Mouse (Mus musculus): ENCODE data around the gene Pygo1. TPM values are rescaled to one million over a fixed set of nuclear protein-coding genes. Genes with fewer than 3 reads are reported as not detected.

The Pygo1 gene
- 0.32 and 0.45 TPM in 2 replicates for polyA plus RNA-seq (2011; ENCODE audit: insufficient read depth, insufficient read length, low replicate concordance, missing spikeins)

GRCm38 (mm10) chr9:72925021-72925934, at the start of gene Pygo1:
Pygo1 (plus strand) TSS chr9:72925645.
- no peaks in the 10 kb centered on the region for H3K4me1 ChIP-seq (ENCODE audit: control insufficient read depth, insufficient read depth, low read length)
- WGBS: 2% methylated on average over 107 of the region's 108 CpGs
- TF ChIP-seq POLR2A (IDR thresholded peaks at IDR 0.05; ENCODE audit: borderline replicate concordance, control insufficient read depth, low read depth, low read length): no peak
- no peak for TF ChIP-seq CTCF (IDR thresholded peaks at IDR 0.05; ENCODE audit: control insufficient read depth, insufficient read depth, low read length)
- H3K4me3 ChIP-seq (replicated peaks; ENCODE audit: control insufficient read depth, low read depth, low read length): no peak within 1 kb of the TSS
- H3K27ac ChIP-seq (ENCODE audit: control insufficient read depth, insufficient read depth, low read depth, low read length, poor library complexity): no peak within 1 kb of the TSS

- Histone ChIP-seq H3K4me3 (replicated peaks; ENCODE audit: control insufficient read depth, low read depth, low read length) (no peak overlapping the region), H3K4me1 (ENCODE audit: control insufficient read depth, insufficient read depth, low read length) (no peaks in the 10 kb centered on the region), H3K27ac (ENCODE audit: control insufficient read depth, insufficient read depth, low read depth, low read length, poor library complexity) (no peak overlapping the region)
- TF ChIP-seq CTCF (IDR thresholded peaks at IDR 0.05; ENCODE audit: control insufficient read depth, insufficient read depth, low read length) (no peak), POLR2A (IDR thresholded peaks at IDR 0.05; ENCODE audit: borderline replicate concordance, control insufficient read depth, low read depth, low read length) (no peak)
- 65% methylated on average over 2 of the region's 2 CpGs for WGBS
These were observed 49.6 kb upstream of the Pygo1 start for GRCm38 (mm10) chr9:72875878-72876277.

GRCm38 (mm10) chr9:72877905-72878304, 47.5 kb upstream of the Pygo1 start:
- no peak overlapping the region for H3K4me3 ChIP-seq (replicated peaks; ENCODE audit: control insufficient read depth, low read depth, low read length)
- H3K4me1 ChIP-seq (ENCODE audit: control insufficient read depth, insufficient read depth, low read length): no peaks in the 10 kb centered on the region
- TF ChIP-seq CTCF (IDR thresholded peaks at IDR 0.05; ENCODE audit: control insufficient read depth, insufficient read depth, low read length) (no peak), POLR2A (IDR thresholded peaks at IDR 0.05; ENCODE audit: borderline replicate concordance, control insufficient read depth, low read depth, low read length) (no peak)
- 3% methylated on average over 11 of the region's 11 CpGs for WGBS
- H3K27ac ChIP-seq (ENCODE audit: control insufficient read depth, insufficient read depth, low read depth, low read length, poor library complexity): no peak overlapping the region

- Histone ChIP-seq H3K4me3 (replicated peaks; ENCODE audit: control insufficient read depth, low read depth, low read length) (no peak overlapping the region), H3K27ac (ENCODE audit: control insufficient read depth, insufficient read depth, low read depth, low read length, poor library complexity) (no peak overlapping the region), H3K4me1 (ENCODE audit: control insufficient read depth, insufficient read depth, low read length) (no peaks in the 10 kb centered on the region)
- TF ChIP-seq CTCF (IDR thresholded peaks at IDR 0.05; ENCODE audit: control insufficient read depth, insufficient read depth, low read length): no peak
- TF ChIP-seq POLR2A (IDR thresholded peaks at IDR 0.05; ENCODE audit: borderline replicate concordance, control insufficient read depth, low read depth, low read length): no peak
- 73% methylated on average over 6 of the region's 6 CpGs for WGBS
These were observed 46.8 kb upstream of the Pygo1 start for GRCm38 (mm10) chr9:72878656-72879055.

GRCm38 (mm10) chr9:72879601-72880000, 45.8 kb upstream of the Pygo1 start:
- TF ChIP-seq POLR2A (IDR thresholded peaks at IDR 0.05; ENCODE audit: borderline replicate concordance, control insufficient read depth, low read depth, low read length) (no peak), CTCF (IDR thresholded peaks at IDR 0.05; ENCODE audit: control insufficient read depth, insufficient read depth, low read length) (no peak)
- no peak overlapping the region for H3K27ac ChIP-seq (ENCODE audit: control insufficient read depth, insufficient read depth, low read depth, low read length, poor library complexity)
- no peak overlapping the region for H3K4me3 ChIP-seq (replicated peaks; ENCODE audit: control insufficient read depth, low read depth, low read length)
- H3K4me1 ChIP-seq (ENCODE audit: control insufficient read depth, insufficient read depth, low read length): no peaks in the 10 kb centered on the region
- 79% methylated on average over 3 of the region's 3 CpGs for WGBS

- 84% methylated on average over 16 of the region's 16 CpGs for WGBS
- H3K4me1 ChIP-seq (ENCODE audit: control insufficient read depth, insufficient read depth, low read length): no peaks in the 10 kb centered on the region
- H3K4me3 ChIP-seq (replicated peaks; ENCODE audit: control insufficient read depth, low read depth, low read length): no peak overlapping the region
- no peak overlapping the region for H3K27ac ChIP-seq (ENCODE audit: control insufficient read depth, insufficient read depth, low read depth, low read length, poor library complexity)
- TF ChIP-seq POLR2A (IDR thresholded peaks at IDR 0.05; ENCODE audit: borderline replicate concordance, control insufficient read depth, low read depth, low read length): no peak
- no peak for TF ChIP-seq CTCF (IDR thresholded peaks at IDR 0.05; ENCODE audit: control insufficient read depth, insufficient read depth, low read length)
These were observed 45.1 kb upstream of the Pygo1 start for GRCm38 (mm10) chr9:72880225-72880960.

- Histone ChIP-seq H3K27ac (ENCODE audit: control insufficient read depth, insufficient read depth, low read depth, low read length, poor library complexity) (no peak overlapping the region), H3K4me3 (replicated peaks; ENCODE audit: control insufficient read depth, low read depth, low read length) (no peak overlapping the region), H3K4me1 (ENCODE audit: control insufficient read depth, insufficient read depth, low read length) (no peaks in the 10 kb centered on the region)
- TF ChIP-seq CTCF (IDR thresholded peaks at IDR 0.05; ENCODE audit: control insufficient read depth, insufficient read depth, low read length): no peak
- TF ChIP-seq POLR2A (IDR thresholded peaks at IDR 0.05; ENCODE audit: borderline replicate concordance, control insufficient read depth, low read depth, low read length): no peak
- 38% methylated on average over 15 of the region's 15 CpGs for WGBS
These were observed 44.2 kb upstream of the Pygo1 start for GRCm38 (mm10) chr9:72881026-72881768.

Data from bone marrow, adult 2 months (tissue).